Mouse (Mus musculus) neural tube, embryonic 14.5 days (tissue): ENCODE results near the gene Hist2h2aa2. TPM values are rescaled to one million over a fixed set of nuclear protein-coding genes. Genes with fewer than 3 reads are reported as not detected.
A peak's percentile ranks its signal among the peaks of the same experiment; 100 is the strongest.

Source experiments
- ATAC-seq: fragments of 200-750 bp; cut with Nextera tagmentation; 2 replicates; pipeline ENCODE4 v1.8.0; 2017; ENCODE audit warnings: low read depth, mild to moderate bottlenecking, moderate TSS enrichment, moderate library complexity
- H3K27ac ChIP-seq: fragments of 300-500 bp; sonication (generic); 2 replicates; pipeline ENCODE4 v1.5.1; 2014; ENCODE audit warnings: low read depth, mild to moderate bottlenecking, control low read depth, low read length, moderate library complexity, mixed read lengths
- H3K27me3 ChIP-seq: fragments of 300-500 bp; sonication (generic); 2 replicates; pipeline ENCODE4 v1.6.1; 2014; ENCODE audit warnings: low read length; ENCODE audit not compliant: control insufficient read depth, insufficient read depth
- H3K36me3 ChIP-seq: fragments of 300-500 bp; sonication (generic); 2 replicates; pipeline ENCODE4 v1.6.1; 2014; ENCODE audit warnings: low read length, mixed read lengths; ENCODE audit not compliant: control insufficient read depth, insufficient read depth
- H3K4me1 ChIP-seq: fragments of 300-500 bp; sonication (generic); 2 replicates; pipeline ENCODE4 v1.6.1; 2014; ENCODE audit warnings: low read length; ENCODE audit not compliant: control insufficient read depth, insufficient read depth
- H3K4me2 ChIP-seq: fragments of 300-500 bp; sonication (generic); 2 replicates; pipeline ENCODE4 v1.6.1; 2014; ENCODE audit warnings: mild to moderate bottlenecking, low read depth, low read length, control low read depth
- H3K4me3 ChIP-seq: fragments of 300-500 bp; sonication (generic); 2 replicates; pipeline ENCODE4 v1.5.1; 2014; ENCODE audit warnings: low read depth, low read length, control low read depth, mixed read lengths
- H3K9ac ChIP-seq: fragments of 300-500 bp; sonication (generic); replicated peaks from 2 replicates; pipeline ENCODE4 v1.6.1; 2014; ENCODE audit warnings: low read depth, mild to moderate bottlenecking, control low read depth, low read length, mixed read lengths
- H3K9me3 ChIP-seq: fragments of 300-500 bp; sonication (generic); 2 replicates; pipeline ENCODE4 v1.6.1; 2016; ENCODE audit warnings: low read length; ENCODE audit not compliant: control insufficient read depth
- whole genome bisulfite sequencing: fragments of 180-500 bp; shearing (Covaris S2); extraction: QIAGEN DNeasy Blood & Tissue Kit; methylation state at CpG from one replicate; pipeline ENCODE4 v1.1.7; 2014; 5-methylcytosine and 5-hydroxymethylcytosine counted together
- polyA plus RNA-seq: library from polyadenylated mRNA; unstranded; fragments of >200 nt; fragmentation: Nextera tagmentation; extraction: Ambion mirVana; gene quantifications from 2 replicates; pipeline ENCODE4 v1.2.1, GENCODE M21; 2014

The Hist2h2aa2 gene
- polyA plus RNA-seq, 1 experiment from 2014 or later = 32.6 TPM

- Histone ChIP-seq H3K27me3 (no peaks in the 10 kb centered on the region), H3K27ac (peak within 1 kb of the TSS; percentile 97)
- under 1% methylated on average over 36 of the region's 40 CpGs for WGBS
Observed at GRCm38 (mm10) chr3:96262979-96263550, 23.0 kb upstream of the Hist2h2aa2 start, which contains the start of gene Hist2h4. Gene Hist2h4, minus strand, starts transcription at chr3:96263311.

GRCm38 (mm10) chr3:96262216-96262875, 22.3 kb upstream of the Hist2h2aa2 start:
- under 1% methylated on average over 19 of the region's 19 CpGs for WGBS
- peak overlapping the region; percentile 61 for H3K4me3 ChIP-seq
- no peaks in the 10 kb centered on the region for H3K27me3 ChIP-seq
- peak; percentile 78 for ATAC-seq
- H3K9me3 ChIP-seq = no peaks in the 10 kb centered on the region
- H3K27ac ChIP-seq = peak overlapping the region; percentile 97
- peaks cover 13% of the 10 kb centered on the region; the same call in 1 of the 2 replicates for H3K4me1 ChIP-seq
- H3K36me3 ChIP-seq = no peaks in the 10 kb centered on the region
- H3K9ac ChIP-seq = peak overlapping the region; percentile 84
- peak overlapping the region; percentile 77 for H3K4me2 ChIP-seq

More at GRCm38 (mm10) chr3:96262979-96263550, 23.0 kb upstream of the Hist2h2aa2 start, which contains the start of gene Hist2h4:
- Histone ChIP-seq H3K9me3 (no peaks in the 10 kb centered on the region), H3K4me3 (peak within 1 kb of the TSS; percentile 61), H3K4me1 (peaks cover 16% of the 10 kb centered on the region; the same call in 1 of the 2 replicates), H3K9ac (peak within 1 kb of the TSS; percentile 84), H3K36me3 (no peaks in the 10 kb centered on the region), H3K4me2 (peak within 1 kb of the TSS; percentile 77)
- peak; percentile 91 for ATAC-seq

GRCm38 (mm10) chr3:96261623-96262022, 21.5 kb upstream of the Hist2h2aa2 start:
- no peak for ATAC-seq
- no peaks in the 10 kb centered on the region for H3K9me3 ChIP-seq
- peak overlapping the region; percentile 77 for H3K4me2 ChIP-seq
- WGBS = 68% methylated on average over 3 of the region's 3 CpGs
- H3K4me3 ChIP-seq = peak overlapping the region; percentile 61
- H3K36me3 ChIP-seq = no peaks in the 10 kb centered on the region
- peaks cover 13% of the 10 kb centered on the region; the same call in 1 of the 2 replicates for H3K4me1 ChIP-seq
- no peak overlapping the region for H3K9ac ChIP-seq
- peak overlapping the region; percentile 97 for H3K27ac ChIP-seq
- H3K27me3 ChIP-seq = no peaks in the 10 kb centered on the region

- no peaks in the 10 kb centered on the region for H3K9me3 ChIP-seq
- no peak overlapping the region for H3K4me2 ChIP-seq
- peaks cover 13% of the 10 kb centered on the region; the same call in 1 of the 2 replicates for H3K4me1 ChIP-seq
- ATAC-seq = no peak
- no peaks in the 10 kb centered on the region for H3K36me3 ChIP-seq
- whole genome bisulfite sequencing = 96% methylated on average over 5 of the region's 5 CpGs
- H3K9ac ChIP-seq = no peak overlapping the region
- H3K4me3 ChIP-seq = no peak overlapping the region
- no peak overlapping the region for H3K27ac ChIP-seq
- H3K27me3 ChIP-seq = no peaks in the 10 kb centered on the region
Observed at GRCm38 (mm10) chr3:96260220-96260619, 20.1 kb upstream of the Hist2h2aa2 start.

- Histone ChIP-seq H3K4me1 (no peaks in the 10 kb centered on the region), H3K4me3 (no peak overlapping the region), H3K9ac (no peak overlapping the region), H3K27me3 (no peaks in the 10 kb centered on the region), H3K27ac (no peak overlapping the region), H3K36me3 (no peaks in the 10 kb centered on the region), H3K9me3 (no peaks in the 10 kb centered on the region), H3K4me2 (no peak overlapping the region)
- no peak for ATAC-seq
- WGBS = 81% methylated on average over 3 of the region's 3 CpGs
Observed at GRCm38 (mm10) chr3:96257190-96257589, 17.1 kb upstream of the Hist2h2aa2 start.

- 83% methylated on average over 5 of the region's 5 CpGs for WGBS
- Histone ChIP-seq H3K4me3 (no peak overlapping the region), H3K9ac (no peak overlapping the region), H3K27me3 (no peaks in the 10 kb centered on the region), H3K4me1 (no peaks in the 10 kb centered on the region), H3K27ac (no peak overlapping the region), H3K4me2 (no peak overlapping the region), H3K36me3 (no peaks in the 10 kb centered on the region), H3K9me3 (no peaks in the 10 kb centered on the region)
- ATAC-seq = no peak
Observed at GRCm38 (mm10) chr3:96255926-96256593, 16.0 kb upstream of the Hist2h2aa2 start.

- ATAC-seq = no peak
- 54% methylated on average over 10 of the region's 10 CpGs for WGBS
- Histone ChIP-seq H3K36me3 (no peaks in the 10 kb centered on the region), H3K9me3 (no peaks in the 10 kb centered on the region), H3K4me2 (no peak overlapping the region), H3K4me3 (no peak overlapping the region), H3K27ac (no peak overlapping the region), H3K4me1 (no peaks in the 10 kb centered on the region), H3K27me3 (no peaks in the 10 kb centered on the region), H3K9ac (no peak overlapping the region)
Observed at GRCm38 (mm10) chr3:96254683-96255355, 14.7 kb upstream of the Hist2h2aa2 start.

GRCm38 (mm10) chr3:96251787-96252186, 11.7 kb upstream of the Hist2h2aa2 start:
- ATAC-seq = no peak
- Histone ChIP-seq H3K4me2 (no peak overlapping the region), H3K36me3 (no peaks in the 10 kb centered on the region), H3K4me1 (0 out of 2 replicates have a peak, but pooled peaks cover 4% of the 10 kb centered on the region), H3K27me3 (no peaks in the 10 kb centered on the region), H3K9me3 (no peaks in the 10 kb centered on the region), H3K27ac (no peak overlapping the region), H3K9ac (no peak overlapping the region), H3K4me3 (no peak overlapping the region)
- WGBS = 94% methylated on average over 3 of the region's 3 CpGs
